Mouse (Mus musculus) lung, adult 18-20 months (tissue): ENCODE measurements at regions not wholly inside any gene's neighbourhood (a gene's known extent, or its start where the extent isn't known, plus 50 kb on each side); places are given as distances from the start of the nearest gene placed in this dataset.

ENCODE experiments used
- DNase-seq, 2 experiments: peaks; one replicate each; pipeline ENCODE4 v3.0.0; 2022; ENCODE audit warnings: mixed read lengths in 2 of 2

- no peak for DNase-seq
Measured at GRCm38 (mm10) chr12:106426631-106427030, 416.6 kb downstream of the Vrk1 start.

GRCm38 (mm10) chr12:106429991-106430390, 420.0 kb downstream of the Vrk1 start:
- DNase-seq, result no peak

DNA sequence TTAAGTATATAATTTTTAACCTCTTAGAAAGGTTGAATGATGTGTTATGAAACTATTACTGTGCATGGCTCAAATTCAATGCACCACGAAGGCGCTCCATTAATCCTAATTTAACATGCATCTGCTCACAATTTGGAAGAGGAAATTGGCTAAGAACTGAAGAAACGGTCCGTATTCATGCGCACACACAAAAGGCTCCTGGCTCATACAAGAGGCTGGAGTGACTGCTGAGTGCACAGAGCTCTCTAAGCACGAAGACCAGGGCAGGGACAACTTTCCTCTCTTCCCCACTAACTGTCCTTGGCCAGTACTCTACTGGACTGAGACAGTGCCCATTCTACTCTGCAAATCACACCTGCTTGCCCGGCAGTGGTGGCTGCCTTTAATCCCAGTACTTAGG, 435.1 kb downstream of the Vrk1 start:
- DNase-seq, result no peak

DNA sequence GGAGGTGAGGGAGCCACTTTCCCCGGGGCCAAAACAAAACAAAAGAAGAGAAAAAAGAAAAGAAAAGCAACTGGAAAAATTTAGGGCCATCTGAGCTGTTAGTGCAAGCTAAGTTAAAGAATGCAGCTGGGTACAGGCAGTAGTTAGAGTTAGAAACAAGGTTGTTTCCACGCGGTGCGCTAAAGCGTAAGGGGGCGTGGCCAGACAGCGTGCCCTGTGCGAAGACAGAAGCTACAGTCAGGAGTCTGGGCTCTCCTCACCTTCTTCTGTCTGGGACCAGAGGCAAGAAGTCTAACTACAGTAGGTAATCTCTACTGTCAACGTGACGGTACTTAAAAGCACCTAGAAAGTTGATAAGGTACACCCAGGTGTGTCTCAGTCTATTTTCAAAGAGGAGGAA, 435.9 kb downstream of the Vrk1 start:
- no peak for DNase-seq

DNA sequence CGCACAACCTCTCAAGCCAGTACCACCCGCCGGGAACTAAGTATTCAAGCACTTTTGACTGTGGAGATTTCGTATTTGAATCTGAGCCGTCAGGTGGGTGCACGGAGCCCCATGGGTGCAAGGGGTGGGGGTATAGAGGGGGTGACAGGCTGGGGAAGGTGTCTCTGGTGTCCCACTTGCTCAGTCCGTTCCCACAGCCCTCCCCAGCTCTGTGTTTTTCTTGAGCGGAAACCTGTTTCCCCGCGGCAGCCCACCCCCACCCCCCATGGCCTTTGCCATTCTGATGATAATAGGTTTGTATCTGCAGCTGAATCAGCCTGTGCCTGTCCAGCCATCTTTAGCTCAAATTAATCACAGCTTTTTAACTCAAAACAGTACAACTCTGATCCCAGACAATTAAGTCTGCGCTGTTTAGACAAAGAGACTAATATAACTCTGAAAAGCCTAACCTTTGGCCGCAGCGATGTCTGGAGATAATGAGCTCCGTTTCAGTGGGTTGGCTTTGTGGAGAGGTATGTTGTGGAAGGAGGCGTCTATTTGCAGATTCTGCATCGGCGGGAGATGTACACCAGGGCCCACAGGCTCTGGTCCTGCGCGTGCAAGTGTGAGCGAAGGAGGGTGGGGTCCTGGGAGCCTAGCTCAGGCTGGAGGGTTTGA, 437.0 kb downstream of the Vrk1 start:
- no peak for DNase-seq

DNA sequence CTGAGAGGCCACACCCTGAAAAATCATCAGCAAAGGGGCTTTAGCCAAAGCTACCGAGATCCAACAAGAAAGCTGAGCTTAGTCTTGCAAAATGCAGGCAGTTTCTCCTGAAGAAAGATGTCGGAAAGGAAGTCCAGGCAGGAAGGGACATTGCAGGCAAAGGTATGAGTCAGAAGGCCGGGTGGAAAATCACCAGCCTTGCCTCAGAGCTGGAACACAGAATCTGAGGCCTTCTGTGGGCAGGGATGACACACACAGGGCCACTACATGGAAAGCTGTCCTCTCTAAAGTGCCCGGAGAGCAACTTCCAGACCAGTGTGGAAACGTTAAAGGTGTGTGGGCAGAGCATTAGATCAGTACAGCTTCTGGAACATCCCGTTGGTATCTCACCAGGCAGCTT, 438.5 kb downstream of the Vrk1 start:
- DNase-seq, result no peak

- no peak for DNase-seq
Measured at GRCm38 (mm10) chr12:106453491-106453890, 443.5 kb downstream of the Vrk1 start.

- no peak for DNase-seq
Measured at GRCm38 (mm10) chr12:106458215-106458614, 448.2 kb downstream of the Vrk1 start.

DNA sequence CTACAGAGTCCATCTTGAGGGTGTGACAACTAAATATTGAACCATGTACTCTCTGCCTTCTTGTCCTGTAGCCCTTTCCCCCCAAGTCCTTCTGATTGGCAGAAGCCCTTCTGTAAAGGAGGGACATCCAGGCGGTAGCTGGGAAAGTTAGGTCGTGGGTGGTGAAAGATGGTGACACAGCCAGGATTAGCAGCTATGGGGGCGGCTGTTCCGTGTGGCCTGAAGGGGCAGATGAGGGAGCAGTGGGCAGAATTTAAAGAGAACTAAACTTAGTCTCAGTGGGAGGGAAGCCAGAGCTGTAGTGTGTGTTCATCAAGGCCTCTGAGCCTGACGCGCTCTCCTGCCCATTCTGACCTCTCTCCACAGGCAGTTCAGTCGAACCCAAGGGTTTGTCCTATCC, 450.6 kb downstream of the Vrk1 start:
- no peak for DNase-seq

- no peak for DNase-seq
Measured at GRCm38 (mm10) chr12:106462281-106462680, 452.3 kb downstream of the Vrk1 start.

DNA sequence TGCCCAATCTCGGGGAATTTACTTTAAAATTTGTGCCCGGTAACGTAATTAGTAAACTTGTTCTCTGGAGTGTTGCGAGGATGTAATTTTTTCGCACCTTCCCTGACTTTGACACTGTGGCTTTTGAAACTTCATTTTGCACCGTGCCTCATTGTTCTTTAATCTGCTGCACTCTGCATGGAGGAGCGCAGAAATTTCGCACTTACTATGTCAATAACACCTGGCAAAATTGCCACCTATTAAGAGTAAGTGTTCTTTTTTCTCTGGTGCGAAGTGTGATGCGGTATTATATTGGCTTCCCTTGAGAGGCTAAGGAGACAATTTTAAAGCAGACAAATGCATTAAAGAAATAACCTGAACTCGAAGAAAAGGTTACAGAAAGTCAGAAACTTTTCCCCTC, 454.7 kb downstream of the Vrk1 start:
- DNase-seq, result no peak

GRCm38 (mm10) chr12:106468173-106468860, 458.3 kb downstream of the Vrk1 start:
- DNase-seq, result no peak

- no peak for DNase-seq
Measured at GRCm38 (mm10) chr12:106474501-106475165, 464.6 kb downstream of the Vrk1 start.

- no peak for DNase-seq
Measured at GRCm38 (mm10) chr12:106475486-106476050, 465.5 kb downstream of the Vrk1 start.

DNA sequence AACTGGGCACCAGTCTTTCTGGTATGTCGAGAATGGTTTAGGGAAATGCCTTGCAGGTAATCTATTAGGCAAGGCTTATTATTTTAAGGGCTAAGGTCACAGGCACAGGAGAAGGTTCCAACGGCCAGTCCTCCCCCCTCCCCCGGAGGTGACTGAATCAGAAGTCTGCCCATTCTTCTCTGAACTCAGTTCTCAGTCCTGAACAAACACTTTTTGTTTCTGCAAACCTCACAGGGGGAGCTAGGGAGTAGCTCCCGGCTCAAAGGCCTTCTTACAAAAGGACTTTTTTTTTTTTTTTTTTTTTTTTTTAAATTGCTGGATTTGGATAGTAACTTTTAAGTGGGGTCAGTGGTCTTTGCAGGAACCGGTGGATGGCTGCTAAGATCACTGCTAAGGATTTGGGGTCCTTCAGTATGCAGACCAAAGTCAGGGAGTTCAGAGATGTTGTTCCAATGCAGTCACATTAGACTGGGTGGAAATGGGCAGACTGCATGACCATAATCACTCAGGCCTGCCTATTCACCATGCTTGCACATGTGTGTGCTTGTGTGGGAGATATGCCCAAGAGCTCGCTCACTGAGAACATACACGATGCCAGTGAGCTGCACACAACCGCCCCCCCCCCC, 467.1 kb downstream of the Vrk1 start:
- no peak for DNase-seq

DNA sequence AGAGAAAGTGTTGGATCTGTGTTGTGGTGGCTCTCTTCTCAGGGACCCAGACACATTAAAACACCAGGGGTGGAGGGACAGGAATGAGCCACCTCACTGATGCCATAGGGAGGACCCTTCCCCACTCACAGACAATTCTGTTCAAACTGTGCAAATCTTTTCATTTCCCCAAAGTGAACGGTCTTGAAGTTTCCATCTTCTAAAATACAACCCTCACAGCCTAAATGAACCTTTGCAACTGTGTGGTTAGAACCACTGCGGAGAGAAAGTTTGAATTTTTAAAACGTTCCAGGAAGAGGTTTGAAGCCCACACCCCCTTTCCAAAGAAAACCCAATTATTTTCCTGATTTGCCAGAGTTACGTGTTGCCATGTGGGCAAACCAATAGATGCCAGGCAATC, 467.7 kb downstream of the Vrk1 start:
- no peak for DNase-seq

DNA sequence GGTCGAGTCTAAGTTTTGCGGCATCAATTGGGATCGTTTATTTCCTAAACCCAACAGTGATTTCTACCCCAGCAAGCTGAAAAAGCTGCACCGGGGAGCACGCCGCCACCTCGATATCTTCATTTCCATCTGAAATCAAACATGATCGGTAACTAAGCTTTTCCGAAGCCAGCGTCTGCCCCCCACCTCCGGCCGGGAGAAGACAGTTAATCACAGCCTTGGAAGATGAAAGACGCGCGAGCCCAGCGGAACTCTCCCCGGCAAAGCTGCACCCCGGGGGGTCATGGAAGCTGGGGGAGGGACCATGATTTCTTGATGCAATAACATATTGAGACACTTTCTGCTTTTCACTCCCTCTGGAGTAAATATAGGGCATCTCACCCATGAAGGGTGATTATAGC, 468.4 kb downstream of the Vrk1 start:
- no peak for DNase-seq

DNA sequence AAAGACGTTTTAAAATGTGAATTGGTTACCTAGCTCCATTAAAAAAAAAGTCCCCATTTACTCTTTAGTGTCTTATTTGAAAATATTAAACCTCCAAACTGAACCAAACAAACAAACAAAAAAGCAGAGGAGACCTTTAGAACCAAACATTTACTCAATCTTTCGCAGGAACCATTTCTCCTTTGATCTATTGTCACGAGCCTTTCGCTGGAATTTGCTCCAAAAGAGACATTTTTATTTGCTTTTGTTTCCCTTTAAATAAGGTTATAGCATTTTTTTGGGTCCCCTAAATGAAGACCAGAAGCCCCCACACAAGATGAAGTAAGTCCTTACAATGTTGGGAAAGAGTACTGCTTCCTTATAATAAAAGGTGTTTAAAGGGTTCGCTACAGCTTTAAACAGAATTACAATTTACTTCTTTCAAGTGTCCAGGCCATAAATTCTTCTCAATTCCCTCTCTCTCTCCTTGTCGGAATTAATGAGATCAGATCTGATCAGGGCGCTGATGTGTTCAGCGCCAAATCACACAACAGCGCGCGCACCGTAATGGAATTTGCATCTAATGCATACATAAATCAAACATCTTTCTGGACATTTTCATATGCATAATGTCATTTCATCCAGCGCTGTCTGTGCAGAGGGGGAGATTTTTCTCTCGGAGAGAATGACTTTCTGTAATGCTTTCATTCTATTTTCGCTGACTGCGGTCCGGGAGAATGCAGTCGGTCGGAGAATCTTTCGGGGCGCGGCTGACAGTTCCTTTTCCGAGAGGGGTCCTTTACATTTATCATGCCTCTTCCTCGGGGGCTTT, 469.2 kb downstream of the Vrk1 start:
- DNase-seq, result no peak

GRCm38 (mm10) chr12:106479878-106480194, 469.8 kb downstream of the Vrk1 start:
- DNase-seq, result no peak

DNA sequence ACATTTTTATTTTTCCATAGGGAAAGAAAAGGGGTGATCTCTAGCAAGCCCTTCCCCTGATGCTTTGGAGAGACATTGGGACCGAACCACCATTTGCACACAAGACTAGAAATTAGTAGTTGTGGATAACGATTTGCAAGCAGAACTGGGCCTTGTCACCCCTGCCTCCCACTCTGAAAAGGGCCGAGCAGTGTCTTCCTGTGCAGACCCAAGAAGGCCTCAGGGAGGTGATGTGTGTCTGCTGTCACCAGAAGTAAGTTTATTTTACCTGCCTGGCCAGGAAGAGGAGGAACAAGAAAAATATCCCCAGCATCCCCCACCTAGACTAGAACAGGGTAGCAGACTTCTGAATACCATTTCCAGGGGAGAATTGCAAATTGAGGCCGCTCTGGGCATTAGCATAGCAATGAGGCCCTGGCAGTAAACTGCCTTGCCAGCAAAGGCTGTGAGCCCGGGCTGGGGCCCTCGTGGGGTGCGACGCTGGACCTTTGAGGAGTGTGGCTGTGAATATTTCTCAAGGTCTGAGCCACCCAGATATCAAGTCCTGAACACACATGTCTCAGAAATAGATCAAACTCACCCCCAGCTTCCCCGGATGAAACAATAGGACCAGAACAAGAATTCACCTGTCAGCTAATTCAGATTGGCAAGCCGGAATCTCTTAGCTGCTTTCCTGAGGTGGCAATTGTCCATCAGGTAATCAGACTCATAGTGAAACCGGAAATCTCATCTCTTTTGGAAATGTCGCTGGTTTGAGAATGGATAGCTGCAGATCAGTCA, 470.4 kb downstream of the Vrk1 start:
- DNase-seq, result no peak

DNA sequence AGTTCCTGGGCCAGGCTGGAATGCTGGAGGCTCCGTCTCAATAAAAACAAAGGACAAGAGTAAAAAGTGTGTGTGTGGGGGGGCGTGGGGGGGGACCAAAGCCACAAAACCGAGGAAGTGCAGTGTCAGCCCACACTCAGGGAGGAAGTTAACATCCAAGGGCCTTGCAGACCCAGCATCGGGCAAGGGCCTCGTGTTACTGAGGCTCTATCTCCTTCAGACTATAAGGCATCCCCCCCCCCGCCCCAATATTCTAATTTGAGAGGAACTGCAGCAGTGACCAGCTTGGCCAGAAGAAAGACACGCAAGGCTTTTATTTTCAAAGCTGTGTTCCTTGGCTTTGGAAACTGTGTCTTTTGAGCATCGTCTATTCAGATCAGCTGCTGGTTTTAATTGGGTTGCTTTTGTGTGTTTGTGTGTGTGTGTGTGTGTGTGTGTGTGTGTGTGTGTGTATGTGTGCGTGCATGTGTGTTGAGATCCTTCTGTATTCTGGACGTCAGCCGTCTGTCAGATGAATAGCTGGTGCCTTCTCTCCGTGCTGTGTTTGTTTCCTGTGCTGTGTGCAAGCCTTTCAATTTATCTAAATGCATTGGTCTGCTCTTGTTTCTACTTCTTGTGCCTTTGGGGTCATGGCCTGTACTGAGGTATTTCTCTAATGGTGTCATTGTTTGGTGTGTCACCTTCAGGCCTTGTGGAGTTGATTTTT, 491.7 kb downstream of the Vrk1 start:
- DNase-seq, result no peak
